Mouse (Mus musculus) c-Kit-positive CD71-negative TER-119-negative erythroid progenitor cells, embryonic 14.5 days (primary cell): Measurements from ENCODE around the gene Atp5b.
A peak's percentile ranks its signal among the peaks of the same experiment; 100 is the strongest.
"Not testable (repeated sequence)": the region's sequence is repeated elsewhere in the genome, so short reads cannot be mapped to it uniquely, and the experiment has no call there.

ENCODE experiments used
- DNase-seq: peaks from one replicate; pipeline ENCODE4 v3.0.0-alpha.2; 2013; ENCODE audit warnings: low read depth

Gene Atp5b

DNA sequence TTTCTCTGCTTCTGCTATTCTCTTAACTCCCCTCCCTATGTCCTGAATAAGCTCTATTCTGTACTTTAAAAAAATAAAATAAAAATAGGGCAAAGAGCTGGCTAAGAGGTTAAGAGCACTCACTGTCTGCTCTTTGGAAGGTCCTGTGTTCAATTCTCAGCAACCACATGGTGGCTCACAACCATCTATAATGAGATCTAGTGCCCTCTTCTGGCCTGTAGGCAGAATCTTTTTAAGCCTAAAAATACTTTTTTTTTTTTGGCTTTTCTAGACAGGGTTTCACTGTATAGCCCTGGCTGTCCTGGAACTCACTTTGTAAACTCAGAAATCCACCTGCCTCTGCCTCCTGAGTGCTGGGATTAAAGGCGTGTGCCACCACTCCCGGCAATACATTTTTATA is 12.6 kb upstream of the Atp5b start:
- DNase-seq = not testable (repeated sequence)

DNA sequence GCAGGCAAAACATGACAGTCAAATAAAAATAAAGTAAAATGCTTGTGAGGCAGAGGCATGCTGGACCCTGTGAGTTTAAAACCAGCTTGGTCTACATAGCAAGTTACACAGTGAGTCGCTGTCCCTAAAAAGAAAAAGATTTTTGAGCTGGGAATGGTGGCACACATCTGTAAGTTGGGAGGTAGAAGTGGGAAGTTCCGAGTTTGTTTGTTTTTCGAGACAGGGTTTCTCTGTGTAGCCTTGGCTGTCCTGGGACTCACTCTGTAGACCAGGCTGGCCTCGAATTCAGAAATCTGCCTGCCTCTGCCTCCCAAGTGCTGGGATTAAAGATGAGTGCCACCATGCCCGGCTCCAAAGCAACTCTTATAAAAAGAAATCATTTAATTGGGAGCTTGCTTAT is 4.8 kb upstream of the Atp5b start:
- DNase-seq = not testable (repeated sequence)

DNA sequence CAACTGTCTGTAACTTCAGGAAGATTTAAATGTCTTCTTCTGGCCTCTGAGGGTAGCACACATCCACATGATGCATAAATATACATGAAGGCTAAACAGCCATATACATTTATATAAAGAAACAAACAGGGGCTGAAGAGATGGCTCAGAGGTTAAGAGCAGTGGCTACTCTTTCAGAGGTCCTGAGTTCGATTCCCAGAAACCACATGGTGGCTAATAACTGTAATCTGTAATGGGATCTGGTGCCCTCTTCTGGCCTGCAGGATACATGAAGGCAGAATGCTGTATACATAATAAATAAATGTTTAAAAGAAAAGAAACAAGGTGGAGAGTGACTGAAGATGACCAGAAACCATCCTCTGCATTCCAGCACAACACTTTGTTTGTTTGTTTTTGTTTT is 2.6 kb upstream of the Atp5b start:
- no peak for DNase-seq

DNA sequence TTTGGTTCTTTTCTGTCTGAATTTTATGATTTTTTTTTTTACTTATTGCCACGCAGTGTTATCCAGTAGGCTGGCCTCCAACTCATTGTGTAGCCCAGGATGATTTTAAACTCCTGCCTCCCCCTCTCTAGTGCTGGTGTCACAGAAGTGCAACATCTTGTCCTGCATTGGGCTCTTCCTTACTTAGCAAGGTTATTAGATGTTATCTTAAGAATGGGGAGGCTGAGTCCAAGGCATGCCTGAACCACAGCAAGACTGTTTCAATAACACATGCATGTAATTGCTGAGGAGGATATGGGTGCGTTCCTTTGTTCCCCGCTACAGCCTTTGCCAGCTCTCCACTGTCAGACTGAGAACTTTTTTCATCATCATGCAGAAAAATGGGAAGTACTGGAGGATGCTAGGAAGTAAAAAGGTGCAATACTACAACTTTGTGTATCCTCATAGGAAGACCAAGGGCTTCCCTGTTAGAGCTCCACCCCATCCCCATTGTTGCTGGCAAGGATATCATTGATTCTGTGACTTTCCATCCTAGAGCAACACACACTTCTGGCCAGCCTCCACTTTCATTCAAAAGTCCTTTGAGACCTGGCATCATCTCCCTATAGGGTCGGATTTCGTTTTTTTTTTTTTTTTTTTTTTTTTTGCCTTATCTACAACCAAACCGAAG is 1.1 kb upstream of the Atp5b start:
- no peak for DNase-seq

DNA sequence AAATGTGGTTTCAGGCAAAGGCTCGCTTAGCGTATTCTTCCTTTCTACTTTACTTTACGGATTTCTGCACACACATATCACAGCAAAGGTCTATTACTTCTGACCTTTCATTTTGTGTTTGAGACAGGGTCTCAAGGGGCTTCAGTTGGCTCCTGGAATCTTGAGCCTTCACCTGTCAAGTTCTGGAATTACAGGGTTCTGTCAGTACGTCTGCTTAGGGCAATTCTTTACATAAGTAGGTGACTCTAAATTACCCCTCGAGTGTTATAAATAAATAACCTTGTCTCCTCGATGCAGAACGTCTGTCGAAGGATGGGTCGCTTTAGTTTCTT is 630 bp upstream of the Atp5b start:
- no peak for DNase-seq

DNA sequence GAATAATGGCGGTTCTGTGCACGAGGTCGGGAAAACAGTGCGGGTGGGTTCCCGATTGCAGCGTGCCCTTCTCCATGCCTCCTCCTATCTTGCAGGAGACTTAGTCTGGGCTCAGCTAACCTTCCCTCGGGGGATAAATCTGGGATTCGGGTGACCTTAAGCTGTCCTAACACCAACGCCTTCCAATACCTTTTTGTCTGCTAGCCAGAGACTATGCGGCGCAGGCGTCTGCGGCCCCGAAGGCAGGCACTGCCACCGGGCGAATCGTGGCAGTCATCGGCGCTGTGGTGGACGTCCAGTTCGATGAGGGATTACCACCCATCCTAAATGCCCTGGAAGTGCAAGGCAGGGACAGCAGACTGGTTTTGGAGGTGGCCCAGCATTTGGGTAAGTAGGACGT is 615 bp downstream of the Atp5b start:
- DNase-seq = no peak

DNA sequence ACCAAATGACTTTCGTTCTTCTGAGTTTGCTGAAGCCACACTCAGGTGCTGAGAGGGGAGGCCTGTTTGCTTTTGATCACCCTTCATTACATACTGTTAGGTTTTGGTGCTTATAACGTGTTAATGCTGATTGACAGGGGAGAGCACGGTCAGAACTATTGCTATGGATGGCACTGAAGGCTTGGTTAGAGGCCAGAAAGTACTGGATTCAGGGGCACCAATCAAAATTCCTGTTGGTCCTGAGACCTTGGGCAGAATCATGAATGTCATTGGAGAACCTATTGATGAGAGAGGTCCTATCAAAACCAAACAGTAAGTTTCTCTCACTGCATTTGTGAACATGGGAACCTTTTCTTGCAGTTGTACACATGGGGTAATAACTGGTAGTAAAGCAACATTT is 1.1 kb downstream of the Atp5b start:
- no peak for DNase-seq

DNA sequence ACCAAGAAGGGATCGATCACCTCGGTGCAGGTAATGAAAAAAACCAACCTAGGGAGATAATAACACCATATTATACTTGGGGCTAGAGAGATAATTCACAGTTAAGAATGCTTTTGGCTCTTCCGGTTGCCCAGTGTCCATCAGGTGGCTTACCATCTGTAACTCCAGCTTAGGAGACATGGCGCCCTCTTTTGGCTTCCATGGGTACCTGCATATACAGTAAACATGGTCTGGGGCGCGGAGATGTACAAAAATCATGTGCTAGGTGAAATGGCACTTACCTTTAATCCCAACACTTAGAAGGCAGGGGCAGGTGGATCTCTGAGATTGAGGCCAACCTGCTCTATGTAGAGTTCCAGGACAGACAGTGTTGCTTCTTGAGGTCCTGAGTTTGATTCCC is 3.3 kb downstream of the Atp5b start:
- DNase-seq = no peak

DNA sequence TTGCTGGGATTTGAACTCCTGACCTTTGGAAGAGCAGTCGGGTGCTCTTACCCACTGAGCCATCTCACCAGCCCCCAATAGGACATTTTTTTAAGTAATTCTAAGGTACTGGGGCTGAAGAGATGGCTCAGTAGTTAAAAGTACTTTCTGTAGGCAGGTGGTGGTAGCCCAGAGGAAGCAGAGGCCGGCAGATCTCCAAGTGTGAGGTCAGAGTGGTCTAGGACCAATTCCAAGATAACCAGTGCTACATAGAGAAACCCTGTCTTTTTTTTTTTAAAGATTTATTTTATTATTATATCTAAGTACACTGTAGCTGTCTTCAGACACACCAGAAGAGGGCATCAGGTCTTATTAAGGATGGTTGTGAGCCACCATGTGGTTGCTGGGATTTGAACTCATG is 4.1 kb downstream of the Atp5b start:
- DNase-seq = not testable (repeated sequence)

DNA sequence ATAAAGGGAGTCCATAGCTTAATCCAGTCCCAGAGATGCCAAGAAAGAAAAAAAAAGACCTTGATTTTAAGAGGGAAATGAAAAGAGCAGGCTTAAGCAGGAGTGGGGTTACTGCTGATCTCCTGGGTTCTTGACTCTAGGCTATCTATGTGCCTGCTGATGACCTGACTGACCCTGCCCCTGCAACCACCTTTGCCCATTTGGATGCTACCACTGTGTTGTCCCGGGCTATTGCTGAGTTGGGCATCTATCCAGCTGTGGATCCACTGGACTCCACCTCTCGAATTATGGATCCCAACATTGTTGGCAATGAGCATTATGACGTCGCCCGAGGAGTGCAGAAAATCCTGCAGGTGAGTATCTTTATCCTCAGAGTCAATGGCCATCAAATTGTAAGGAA is 5.1 kb downstream of the Atp5b start:
- DNase-seq = no peak

DNA sequence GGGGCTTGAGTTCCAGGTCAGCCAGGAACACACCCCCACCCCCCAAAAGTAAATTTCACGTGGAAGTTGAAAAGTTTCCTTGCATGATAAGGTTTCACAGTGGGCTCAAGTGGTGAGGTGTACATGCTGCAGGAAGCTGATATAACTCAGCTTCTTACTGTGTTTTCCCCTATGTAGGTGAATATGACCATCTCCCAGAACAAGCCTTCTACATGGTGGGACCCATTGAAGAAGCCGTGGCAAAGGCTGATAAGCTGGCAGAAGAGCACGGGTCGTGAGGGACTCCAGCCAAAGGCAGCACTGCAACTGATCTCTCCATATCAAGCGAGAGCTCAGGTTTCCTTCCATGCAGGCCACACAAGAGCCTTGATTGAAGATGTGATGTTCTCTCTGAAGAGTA is 6.8 kb downstream of the Atp5b start:
- no peak for DNase-seq

DNA sequence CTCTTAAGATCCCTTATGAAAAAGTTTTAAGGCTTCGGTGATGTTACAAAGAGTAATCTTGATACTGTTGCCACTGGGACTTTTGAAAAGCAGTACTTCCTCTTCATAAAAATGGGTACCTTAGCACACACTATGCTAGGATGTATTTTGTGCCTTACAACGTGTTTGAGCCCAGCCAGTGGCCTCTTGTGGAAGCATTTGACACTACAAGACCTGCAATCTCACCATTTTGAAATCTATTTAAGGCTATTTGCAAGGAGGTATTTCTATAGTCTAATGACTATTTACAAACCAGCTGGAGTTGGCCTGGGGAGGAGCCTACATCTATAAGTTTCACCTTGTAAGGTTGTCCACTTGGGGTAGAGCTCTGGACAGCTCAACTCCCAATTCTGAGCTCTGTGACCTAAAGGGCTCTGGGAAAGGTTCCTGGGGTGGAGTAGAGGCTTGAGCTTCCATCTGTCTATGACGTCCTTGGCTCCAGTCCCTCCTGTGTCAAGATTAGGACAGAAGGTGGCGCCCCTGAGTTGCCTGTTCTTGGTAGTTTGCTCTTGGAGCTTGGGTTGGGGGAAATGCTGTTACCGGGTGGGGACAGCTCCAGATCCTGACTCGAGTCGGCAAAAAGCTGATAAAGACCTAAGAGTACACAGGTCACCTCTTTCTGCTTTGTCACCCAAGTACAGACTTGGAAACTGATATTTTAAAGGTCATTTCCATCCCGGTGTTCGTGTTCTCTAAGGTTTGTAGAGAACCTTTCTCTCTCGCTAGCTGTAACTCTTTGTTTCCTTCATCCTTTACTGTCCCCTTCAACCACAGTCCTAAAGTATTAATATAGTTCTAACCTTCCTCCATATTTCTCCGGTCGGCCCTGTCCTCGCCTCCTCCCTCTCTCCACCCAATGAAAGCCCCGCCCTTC is 7.8 kb downstream of the Atp5b start:
- DNase-seq = peak; percentile 99

DNA sequence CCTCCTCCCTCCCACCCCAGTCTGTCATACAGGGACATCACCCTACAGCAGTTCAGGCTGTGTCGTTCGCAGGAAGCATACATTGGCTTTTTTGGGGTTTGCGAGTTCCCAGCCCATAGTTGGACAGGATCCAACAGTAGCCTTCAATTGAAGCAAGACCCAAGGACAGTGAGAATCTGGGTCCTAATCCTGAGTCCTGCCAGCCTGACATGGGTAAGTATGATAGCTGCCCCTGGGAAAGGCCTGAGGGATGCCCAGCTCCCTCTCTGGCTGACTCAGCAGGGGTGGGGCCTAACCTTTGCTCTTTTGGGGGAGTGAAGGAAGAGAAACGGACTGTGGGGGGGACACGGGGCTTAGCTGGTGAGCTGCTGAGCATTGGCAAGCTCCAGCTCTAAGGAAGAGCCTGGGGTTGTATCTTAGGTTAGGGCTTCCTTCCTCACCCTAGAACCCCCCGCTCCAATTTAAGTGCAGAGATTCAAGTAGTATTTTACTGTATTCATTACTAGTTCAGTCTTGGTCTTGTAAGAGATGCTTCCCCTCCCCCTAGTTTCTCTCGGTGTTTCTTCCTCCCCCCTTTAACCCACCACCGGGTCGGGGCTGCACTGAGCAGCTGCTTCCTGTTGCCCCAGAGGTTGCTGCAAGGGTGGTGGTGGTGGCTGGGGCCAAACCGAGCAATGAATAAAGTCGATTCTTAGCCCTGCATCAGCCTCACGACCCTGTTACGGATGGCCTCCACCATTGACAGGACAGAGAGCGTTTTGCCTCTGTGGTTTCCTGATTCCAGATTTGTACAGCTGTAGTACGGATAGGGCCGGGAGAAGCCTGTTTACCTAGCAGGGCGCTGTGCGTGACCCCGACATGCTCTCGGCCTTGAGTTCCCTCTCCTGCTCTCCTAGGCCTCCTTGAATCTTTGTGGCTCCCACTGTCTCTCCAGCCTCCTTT is 8.8 kb downstream of the Atp5b start, which contains the start of gene Baz2a:
TSS of gene Baz2a (plus strand) at position 14 of the 942 bp plus-strand sequence.
- peak; percentile 73 for DNase-seq

DNA sequence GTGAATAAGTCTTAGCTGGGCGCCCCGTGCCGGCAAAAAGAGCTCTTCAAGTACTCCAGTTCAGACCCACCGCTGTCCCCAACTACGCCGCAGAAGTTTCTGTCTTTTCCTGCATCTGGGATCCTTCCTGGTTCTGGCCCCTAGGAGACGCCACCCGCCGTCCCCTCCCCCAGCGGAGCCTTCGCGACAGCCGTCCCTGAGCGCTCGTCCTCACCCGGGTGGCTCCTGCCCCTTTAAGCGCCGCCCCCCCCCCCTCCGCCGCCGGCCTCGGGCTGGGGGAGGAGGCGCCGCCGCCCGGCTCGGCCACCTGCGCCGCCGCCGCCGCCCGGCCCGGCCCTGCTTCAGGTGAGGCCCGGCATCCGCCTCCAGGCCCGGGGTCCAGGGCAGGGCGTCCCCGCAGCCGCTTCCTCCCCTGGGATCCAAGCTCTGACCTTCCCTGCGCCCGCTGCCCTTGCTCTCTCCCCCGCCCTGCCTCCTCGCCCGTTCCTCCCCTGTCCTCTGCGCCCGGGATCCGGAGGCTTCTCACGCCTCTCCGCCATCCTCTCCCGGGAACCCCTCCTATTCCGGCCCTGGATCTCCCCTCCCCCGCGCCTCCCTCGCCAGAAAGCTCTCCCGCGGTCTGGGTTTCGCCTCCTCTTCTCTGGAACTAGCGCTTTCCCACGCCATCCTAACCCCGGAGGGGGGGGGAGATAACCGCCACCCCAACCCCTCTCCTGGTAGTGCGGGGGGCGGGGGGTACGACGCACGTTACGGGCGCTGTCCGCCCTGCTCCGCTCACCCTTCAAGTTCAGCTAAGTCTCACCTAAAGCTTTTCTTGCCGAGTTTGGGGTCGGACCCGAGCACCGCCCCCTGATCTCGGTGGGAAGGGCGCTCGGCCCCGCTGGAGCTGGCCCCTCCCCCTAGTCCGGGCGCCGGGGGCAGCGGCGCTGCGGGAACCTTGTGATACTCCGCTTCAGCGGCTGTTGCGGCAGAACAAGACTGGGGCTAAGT is 9.7 kb downstream of the Atp5b start:
- peak; percentile 65 for DNase-seq

DNA sequence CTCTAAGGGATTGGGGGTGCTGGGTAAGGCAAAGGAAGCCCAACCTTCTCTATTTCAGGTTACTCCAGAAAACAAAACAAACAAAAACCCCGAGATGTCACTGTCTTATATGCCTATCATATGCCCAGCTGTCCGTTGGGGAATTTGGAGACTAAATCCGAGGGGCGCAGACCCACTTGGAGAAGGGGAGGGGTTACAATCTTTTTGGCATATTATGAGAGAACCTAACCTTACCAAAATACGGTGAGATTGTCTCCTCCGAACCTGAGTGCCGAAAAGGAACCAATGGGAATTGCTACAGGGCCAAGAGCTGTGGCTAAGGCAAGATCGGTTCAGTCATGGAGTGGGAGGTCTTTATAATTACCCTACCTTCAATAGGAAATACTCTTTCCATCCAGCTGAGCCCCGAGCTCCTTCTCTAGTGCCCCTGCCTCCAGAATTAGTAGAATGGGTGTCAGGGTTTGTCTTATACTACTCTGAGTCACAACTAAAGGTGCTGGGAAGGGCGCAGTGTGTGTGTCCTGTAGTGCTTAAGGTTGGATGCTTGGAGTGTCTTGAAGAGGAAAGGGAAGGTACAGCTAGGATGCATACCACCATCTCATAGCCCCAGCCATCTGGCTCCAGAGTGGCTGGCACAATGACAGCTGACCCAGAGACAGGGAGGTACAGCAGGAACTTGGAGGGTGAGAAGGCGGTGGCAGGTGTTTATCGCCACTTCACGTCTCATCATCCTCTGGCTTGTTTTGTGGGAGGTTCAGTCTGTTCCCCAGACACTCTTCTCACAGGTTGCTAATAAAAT is 10.6 kb downstream of the Atp5b start:
- no peak for DNase-seq

DNA sequence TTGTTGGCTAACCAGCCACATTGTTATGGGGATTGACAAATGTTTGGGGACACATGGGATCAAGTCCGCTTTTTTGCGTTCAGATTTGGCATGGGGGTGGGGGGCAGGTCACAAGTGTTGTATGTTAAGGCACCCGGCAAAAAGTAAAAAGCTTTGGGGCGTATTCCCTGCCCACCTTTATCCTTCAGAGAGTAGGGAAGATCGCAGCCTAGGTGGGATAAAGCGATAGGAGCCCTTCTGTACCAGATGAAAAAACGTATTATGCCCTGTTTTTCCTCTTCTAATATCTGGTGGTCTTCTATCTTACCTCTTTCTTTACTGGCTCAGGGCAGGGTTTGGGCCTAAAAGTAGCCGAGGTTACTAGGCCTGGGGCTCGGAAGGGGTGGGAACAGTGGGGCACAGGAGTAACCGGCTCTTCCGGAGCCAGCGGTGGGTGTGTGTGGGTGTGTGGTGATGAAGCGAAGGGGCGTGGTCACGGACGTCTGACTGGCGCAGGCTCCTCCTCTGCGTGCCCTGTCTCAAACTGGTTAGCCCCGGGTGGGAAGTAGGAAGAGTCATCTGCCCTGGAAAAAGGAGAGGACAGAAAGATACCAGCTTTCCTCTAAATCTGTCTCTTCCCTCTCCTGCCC is 11.4 kb downstream of the Atp5b start:
- peak; percentile 89 for DNase-seq

DNA sequence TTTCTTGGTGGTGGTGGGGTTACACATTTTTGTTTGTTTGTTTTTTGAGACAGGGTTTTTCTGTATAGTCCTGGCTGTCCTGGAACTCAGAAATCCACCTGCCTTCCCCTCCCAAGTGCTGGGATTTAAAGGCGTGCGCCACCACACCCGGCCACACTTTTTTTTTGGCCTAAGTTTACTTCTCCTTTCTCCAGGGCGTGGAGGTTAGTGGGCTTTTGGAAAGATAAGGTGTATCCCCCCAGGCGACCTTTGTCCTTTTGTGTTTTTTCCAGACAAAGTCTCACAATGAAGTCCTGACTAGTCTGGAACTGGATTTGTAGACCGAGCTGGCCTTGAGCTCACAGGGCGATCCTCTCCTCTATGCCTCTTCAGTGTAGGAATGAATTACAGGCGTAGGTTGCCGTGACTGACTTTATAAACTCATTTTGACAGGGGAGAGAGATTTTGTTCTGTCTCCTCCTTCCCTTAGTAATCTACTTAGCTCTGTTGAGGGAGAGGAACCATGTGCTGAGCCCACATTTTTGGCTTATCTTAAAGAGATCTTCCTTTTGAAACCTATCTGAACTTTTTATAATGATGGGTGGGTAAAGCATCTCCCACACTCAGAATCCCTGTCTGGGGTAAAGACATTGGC is 12.0 kb downstream of the Atp5b start:
- DNase-seq = no peak

DNA sequence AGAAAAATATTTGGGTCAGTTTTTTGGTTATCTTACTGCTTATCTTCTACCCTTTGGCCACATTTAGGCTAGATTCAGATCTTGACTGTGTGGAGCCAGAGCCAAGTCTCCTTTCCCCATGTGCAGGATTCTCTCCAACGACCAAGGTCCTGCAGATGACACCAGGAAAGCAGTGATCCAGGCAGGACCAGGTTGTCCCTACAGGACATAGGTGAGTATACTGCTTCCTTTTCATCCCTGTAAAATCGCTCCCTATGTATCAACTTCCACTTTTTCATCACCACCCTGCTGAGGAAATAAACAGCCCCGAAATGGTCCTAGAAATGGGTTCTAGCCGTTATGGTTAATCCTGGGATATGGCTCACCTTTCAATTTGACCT is 13.2 kb downstream of the Atp5b start:
- DNase-seq = no peak
